Mouse (Mus musculus): ENCODE results near the gene Gpr33.

Gene Gpr33

DNA sequence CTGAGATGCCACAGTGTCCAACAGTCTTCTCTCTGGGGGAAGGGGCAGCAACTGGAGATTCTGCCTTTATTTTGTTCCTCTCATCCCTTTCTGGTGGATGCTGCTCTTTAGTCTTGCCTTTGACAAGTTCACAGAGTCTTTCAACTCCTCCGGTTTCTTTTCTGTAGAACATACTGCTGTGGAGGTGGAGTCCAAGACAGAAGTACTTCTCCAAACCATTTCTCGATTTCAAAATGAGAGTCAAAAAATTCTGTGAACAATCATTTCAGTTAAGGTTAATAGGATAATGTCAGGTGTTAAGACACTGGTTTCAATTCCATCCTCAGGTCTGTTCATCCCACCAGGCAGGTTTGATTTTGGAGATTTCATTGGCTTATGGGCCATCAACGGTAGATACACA is at the start of gene Gpr33:
Gpr33 (minus strand) TSS at position 101 of the 400 bp plus-strand sequence.
- no peak for DNase-seq (ENCODE audit: low spot score in 2 of 2)

DNA sequence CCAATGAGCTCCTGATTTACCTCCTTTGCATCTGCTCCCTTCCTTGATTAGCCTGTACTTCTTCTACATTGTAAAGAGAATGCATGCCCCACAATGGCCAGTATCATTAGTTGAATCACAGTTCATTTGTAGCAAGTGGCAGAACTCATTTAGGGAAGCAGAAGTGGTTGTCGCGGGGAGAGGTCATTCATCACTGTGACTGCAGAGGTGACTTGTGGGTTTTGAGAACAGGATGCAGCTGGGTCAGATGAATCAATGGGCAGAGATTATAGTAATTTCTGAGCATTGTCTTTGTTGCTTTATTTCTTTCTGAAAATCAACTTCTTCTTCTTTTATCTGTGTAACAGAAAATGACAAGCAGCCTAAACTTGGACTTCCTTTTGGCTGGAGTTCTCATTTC is 21.5 kb upstream of the Gpr33 start:
- DNase-seq (ENCODE audit: low spot score in 2 of 2): no peak

DNA sequence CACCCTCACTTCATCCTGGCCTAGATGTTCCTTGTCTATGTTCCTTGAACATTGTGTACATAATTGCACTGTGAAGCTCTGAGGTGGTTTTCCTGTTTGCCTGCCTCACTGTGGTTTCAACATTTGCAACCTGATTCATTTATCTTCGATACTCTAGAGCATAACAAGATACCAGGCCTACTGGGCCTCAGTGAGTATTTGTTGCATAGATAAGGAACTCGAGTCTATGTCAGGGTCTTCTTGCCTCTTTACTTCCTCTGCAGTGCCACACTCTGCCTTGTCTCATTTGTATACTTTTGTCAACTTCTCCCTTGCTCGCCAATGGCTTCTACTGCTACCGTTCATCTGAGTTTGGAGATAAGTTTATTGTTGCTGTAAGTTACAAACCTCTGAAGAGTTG is 18.5 kb upstream of the Gpr33 start:
- no peak for DNase-seq (ENCODE audit: low spot score in 2 of 2)

DNA sequence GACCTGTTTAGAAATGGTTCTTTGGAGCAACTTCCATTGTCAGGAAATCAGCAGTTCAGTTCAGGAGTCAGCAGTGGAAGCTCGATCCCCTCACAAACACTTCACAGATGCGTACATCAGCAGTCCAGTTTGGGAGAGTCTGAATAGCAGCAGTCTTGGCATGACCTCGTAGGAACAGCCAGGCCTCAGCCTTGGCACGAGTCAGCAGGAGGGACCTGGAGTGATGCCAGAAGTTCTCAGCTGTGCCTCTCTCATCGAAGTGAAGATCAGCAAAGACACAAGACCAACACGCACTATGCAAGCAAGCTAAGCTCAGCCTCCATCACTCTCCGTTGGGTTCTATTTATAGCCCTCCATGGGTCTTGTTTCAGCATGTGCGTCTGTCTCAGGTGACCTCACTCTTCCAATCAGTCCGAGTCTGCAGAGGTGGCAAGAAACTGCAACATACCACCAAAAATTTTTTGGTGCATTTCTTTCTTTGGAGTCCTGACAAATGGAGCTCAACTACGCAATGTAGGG is 15.0 kb upstream of the Gpr33 start:
- DNase-seq (ENCODE audit: low spot score in 2 of 2): peak in 1 of 2 experiments; percentile 59

GRCm38 (mm10) chr12:52038352-52038751 is 10.5 kb upstream of the Gpr33 start:
- DNase-seq (ENCODE audit: low spot score in 2 of 2): no peak

DNA sequence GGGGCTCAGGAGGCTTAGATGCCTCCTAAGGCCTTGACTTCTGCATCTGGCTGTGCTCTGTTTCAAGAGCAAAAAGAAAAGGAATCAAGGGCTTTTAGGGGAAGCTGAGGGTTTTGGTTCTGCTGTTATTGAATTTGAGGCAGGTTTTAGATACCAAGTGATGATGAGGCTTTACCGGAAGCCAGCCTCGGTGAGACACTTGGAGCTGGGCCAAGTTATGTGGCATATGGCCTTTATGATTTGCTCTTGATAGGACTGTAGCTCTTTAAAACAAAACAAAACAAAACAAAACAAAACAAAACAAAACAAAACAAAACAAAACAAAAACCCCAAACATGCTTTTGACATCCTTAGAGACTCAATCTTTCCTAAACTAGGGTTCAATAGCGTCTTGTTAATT is 7.1 kb upstream of the Gpr33 start:
- DNase-seq (ENCODE audit: low spot score in 2 of 2): no peak

DNA sequence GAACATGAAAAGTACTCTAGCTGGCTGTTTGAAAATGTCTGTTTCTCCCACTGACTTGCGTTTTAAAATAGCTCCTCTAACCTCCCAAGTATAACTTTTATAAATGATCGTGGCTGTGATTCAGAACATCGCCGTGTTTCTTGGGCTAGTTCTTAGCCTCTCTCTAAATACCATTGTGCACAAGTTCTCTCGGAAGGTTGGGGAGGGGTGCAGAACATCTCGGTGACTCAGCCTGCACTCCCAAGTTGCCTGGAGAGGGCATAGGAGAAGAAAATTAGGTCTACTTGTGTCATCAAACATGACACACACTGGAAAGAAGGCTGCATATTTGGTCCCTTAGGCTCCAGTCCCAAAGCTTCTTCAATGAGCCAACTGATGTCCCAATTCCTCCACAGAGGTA is 4.4 kb upstream of the Gpr33 start:
- DNase-seq (ENCODE audit: low spot score in 2 of 2): no peak

DNA sequence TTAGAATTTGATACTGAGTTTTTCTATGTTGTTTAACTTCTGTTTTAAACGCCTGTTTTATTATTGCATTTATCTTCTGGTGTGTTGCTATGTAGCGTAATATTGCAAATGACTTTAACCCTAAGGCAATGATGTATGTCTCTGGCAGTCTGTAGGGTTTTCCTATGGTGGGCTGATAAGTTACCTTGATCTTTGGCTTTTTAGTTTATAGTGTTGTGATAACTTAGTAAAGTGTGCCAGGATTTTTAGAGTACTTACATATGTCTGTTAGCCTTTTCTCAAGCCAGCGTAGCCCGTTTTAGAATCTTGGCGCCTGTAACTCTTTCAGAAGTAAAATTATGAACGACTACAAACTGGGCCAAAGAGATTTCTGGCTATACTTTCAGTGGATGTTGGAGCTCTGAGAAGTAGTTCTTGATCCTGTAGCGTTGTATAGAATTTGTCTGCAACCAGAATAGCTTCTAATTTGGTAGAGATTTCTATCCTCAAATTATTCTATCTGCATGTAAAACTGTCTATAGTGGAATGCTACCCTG is 13.3 kb downstream of the Gpr33 start:
- DNase-seq (ENCODE audit: low spot score in 2 of 2): no peak

GRCm38 (mm10) chr12:52014044-52014443 is 13.8 kb downstream of the Gpr33 start:
- DNase-seq (ENCODE audit: low spot score in 2 of 2): no peak

DNA sequence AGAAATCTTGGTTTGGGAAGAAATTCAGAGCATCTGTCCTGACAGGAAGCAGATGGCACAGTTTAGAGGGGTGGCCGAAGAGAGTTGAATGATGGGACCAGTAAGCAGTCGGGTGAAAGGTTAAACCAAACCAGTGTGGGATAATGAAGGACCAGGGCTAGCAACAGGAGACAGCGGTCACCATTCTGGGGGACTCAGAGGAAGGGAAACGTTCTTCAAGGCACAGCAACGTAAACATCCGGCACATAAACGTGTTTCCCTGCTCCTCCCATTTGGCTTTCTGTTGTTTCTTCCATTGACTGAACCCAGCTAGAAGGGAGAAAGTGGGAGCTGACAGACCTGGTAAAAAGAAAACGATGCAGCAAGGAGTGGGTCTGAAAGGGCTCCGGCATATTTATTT is 14.6 kb downstream of the Gpr33 start:
- DNase-seq (ENCODE audit: low spot score in 2 of 2): no peak

GRCm38 (mm10) chr12:52012159-52012558 is 15.7 kb downstream of the Gpr33 start:
- no peak for DNase-seq (ENCODE audit: low spot score in 2 of 2)

DNA sequence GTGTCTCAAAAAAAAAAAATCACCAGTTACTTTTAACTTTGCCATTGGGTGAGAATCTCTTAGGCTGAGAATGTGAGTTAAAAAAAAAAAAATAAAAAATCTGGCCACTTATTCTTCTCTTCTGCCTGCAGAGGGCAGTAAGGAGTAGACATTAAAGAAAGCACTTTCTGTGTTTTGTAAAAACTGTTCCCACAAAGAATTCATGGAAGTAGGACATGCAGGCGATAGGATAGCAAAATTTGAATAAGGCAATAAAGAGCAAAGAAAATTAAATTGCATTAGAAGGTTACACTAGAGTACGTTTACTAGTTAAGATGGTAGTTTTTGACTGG is 17.3 kb downstream of the Gpr33 start:
- DNase-seq (ENCODE audit: low spot score in 2 of 2): no peak

- DNase-seq (ENCODE audit: low spot score in 2 of 2): no peak
Observed at GRCm38 (mm10) chr12:52009928-52010629, 17.8 kb downstream of the Gpr33 start.

- DNase-seq (ENCODE audit: low spot score in 2 of 2): no peak
Observed at GRCm38 (mm10) chr12:52006633-52006994, 21.2 kb downstream of the Gpr33 start.

DNA sequence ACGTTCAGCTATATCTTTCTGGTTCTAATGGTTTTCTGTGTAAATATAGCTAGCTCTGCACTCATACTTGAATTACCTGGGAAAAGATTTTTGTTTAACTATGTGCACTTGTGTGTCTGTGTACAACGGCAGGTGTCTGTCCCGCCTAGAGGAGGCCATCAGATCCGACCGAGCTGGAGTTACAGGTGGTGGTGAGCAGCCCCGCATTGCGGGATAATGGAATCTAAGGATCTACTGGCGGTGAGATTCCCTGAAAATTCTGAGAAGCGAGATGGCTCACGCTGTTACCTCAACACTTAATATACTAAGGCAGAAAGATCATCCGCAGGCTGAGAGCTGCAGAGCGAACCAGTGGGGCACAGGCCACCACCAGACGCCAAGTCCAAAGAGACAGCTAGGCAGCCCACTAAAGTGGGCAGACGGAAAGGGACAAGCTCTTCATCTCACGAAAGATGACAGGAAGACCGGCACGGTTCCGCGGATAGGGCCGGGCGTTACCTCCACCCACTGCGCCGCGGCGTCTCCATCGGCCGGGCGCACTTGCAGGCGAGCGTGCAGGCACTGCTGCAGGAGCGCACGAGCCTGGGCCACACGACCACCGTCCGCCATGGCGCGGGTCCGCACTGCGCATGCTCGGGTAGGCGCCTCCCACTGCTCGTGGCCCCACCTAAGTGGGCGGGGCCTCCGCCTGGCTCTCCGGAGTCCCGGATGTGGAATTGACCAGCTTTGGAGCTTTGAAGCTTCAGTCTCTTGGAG is 21.8 kb downstream of the Gpr33 start, which contains the start of gene Dtd2:
Dtd2 (minus strand) TSS at position 625 of the 756 bp plus-strand sequence.
- peak; percentile 94 to 97 for DNase-seq (ENCODE audit: low spot score in 2 of 2)

GRCm38 (mm10) chr12:52002746-52003145 is 25.1 kb downstream of the Gpr33 start:
- DNase-seq (ENCODE audit: low spot score in 2 of 2): no peak

DNA sequence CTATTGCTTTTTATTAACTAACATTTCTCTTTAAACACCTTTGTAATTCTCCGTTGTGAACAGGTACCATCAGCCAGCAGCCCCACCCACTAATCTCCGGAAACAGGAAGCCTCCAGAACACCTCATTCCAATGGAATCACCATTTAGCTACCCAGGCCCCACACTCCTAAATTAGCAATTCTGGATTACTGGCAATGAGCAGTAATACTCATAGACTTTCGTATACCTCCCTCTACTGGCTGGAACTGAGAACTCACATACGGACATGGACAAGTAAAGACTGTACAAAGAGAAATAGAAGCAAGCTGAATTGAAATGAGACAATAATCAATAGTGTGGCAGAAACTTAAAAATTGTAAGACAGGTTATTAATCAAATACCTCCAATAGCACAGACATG is 26.3 kb downstream of the Gpr33 start:
- DNase-seq (ENCODE audit: low spot score in 2 of 2): peak in 1 of 2 experiments; percentile 58

DNA sequence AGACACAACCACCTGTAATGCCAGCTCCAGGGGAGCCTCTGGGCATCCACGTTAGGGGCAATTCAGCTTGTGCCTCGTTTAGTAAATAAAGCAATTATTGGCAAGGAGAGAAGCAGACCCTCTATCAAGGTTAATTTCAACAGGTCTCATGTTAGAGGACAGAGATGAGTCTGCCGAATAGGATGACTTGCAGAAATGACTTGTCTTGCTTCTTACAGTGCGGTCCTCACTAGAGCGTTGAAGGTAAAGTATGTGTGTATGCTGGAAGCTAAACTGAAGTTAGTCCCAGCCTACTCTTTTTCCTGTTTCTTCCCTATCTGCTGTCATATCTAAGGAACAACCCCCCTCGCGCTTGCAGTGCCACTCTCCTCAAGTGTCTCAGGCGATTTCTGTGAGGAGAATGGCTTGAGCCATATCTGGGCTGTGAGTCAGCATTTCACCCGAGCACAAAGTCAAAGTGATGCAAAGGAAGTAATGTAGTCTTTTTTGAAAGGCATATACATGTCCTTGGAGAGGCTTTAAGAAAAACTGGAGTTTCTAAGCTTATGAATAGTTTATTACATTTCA is 29.4 kb downstream of the Gpr33 start:
- no peak for DNase-seq (ENCODE audit: low spot score in 2 of 2)

DNA sequence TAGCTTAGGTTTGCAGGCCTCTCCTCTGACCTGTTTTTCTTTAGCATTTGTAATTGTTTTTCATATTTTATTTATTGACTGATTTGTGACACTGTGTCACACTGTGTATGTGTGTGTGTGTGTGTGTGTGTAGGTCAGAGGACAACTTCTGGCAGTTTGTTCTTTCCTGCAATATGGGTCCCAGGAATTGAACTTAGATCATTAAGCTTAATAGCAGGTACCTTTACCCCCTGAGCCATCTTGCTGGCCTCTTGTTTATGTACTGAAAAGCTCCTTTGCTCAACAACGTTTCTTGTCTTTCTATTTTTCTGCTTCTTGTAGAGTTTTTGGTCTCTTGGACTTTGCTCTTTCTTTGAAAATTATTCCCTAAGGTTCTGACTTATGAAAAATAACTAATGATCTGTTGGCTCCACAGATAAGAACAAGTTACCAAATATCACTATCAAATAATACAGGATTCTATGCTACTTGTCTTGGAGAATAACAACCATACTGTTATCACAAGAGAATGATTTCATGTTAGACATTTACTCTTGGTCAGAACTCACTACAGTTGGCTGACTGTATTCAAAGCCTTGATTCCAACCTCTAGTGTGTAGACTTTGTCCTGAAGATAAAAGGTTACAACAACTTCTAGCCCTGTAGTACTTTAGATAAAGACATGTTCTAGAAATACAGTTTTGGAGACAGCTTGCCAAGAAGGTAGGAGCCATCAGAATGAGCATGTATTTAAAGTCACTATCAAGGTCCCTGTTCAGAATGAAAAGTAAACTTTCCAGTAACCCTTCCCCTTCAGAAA is 31.9 kb downstream of the Gpr33 start:
- no peak for DNase-seq (ENCODE audit: low spot score in 2 of 2)

GRCm38 (mm10) chr12:51990629-51991028 is 37.2 kb downstream of the Gpr33 start:
- no peak for DNase-seq (ENCODE audit: low spot score in 2 of 2)

DNA sequence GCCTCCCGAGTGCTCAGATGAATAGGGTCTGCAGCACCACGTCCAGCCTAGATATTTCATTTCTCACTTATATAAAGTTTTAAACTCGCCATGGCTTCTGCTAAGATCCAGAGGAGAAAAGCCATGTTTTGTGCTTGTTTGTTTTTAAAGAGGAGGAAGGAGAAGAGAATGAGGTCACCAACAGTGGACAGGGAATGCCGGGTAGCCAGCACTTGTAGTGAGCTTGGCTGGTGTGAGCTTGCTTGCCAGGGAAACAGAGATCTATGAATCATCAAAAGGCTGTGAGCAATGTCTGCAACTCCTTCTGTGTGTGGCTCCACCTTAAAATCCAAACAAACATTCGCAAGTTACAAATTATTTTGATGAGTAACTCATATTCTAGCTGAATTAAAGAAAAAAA is 39.3 kb downstream of the Gpr33 start:
- DNase-seq (ENCODE audit: low spot score in 2 of 2): no peak

DNA sequence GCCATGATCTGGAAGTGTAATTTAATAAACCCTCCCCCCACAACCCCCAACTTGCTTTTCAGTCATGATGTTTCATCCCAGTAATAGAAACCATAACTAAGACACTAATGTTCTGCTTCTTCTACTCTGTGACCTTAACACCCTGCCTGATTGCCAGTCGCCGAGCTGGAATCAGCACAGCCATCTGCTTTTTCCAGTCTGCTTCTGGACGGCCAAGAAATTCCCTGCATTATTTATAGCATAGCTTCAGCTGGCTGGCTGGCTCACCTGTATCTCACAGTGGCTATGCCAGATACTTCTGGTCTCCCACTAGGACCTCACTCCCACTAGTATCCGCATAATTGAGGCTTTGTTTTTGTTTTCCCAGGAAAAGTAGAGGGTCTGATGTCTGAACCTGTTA is 42.0 kb downstream of the Gpr33 start:
- no peak for DNase-seq (ENCODE audit: low spot score in 2 of 2)

Data from cerebellum, postnatal 4 days (tissue).